Mouse (Mus musculus) naive thymus-derived CD4-positive, alpha-beta T cell, adult 5 months (primary cell): ENCODE measurements around the gene Rbp2. TPM values are rescaled to one million over a fixed set of nuclear protein-coding genes. Genes with fewer than 3 reads are reported as not detected.

ENCODE experiments used
- polyA plus RNA-seq: library from polyadenylated mRNA; unstranded; fragments of 100-300 nt; shearing (Covaris generic); gene quantifications from one replicate; pipeline ENCODE4 v1.2.1, GENCODE M21; 2017

The Rbp2 gene
- polyA plus RNA-seq: not detected

DNA sequence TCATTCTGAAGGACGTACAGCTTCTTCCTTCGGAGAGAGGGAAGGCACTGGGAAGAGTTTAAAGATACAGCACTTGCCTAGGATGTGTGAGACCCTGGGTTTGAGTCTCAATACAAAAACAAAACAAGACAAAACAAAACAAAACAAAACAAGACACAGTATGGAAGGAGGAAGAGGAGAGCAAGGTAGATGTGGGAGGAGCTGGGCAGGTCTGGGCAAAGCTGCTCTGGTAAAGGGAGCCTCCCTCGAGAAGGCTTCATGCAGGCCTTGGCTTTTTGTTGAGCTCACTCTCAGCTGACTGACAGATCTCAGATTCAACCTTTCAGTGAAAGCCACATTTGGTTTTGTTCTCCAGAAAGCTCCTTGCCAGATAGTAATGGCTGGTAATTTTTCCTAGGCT, at the start of gene Rbp2:
Gene Rbp2, plus strand, starts transcription at position 301 of the 400 bp plus-strand sequence.

Other genes starting within 250 kb of the Rbp2 start
- 9.7 TPM for gene Nmnat3, start 198.7 kb upstream of the Rbp2 start, polyA plus RNA-seq
- gene Rbp1, start 63.2 kb upstream of the Rbp2 start, polyA plus RNA-seq: not detected
- 104 TPM for gene Copb2, start 77.6 kb downstream of the Rbp2 start, polyA plus RNA-seq
- gene Mrps22, start 115.5 kb downstream of the Rbp2 start, polyA plus RNA-seq: 21.5 TPM